Comparison of ENCODE assay signal across 8 mouse cellular contexts in the genomic region with DNA sequence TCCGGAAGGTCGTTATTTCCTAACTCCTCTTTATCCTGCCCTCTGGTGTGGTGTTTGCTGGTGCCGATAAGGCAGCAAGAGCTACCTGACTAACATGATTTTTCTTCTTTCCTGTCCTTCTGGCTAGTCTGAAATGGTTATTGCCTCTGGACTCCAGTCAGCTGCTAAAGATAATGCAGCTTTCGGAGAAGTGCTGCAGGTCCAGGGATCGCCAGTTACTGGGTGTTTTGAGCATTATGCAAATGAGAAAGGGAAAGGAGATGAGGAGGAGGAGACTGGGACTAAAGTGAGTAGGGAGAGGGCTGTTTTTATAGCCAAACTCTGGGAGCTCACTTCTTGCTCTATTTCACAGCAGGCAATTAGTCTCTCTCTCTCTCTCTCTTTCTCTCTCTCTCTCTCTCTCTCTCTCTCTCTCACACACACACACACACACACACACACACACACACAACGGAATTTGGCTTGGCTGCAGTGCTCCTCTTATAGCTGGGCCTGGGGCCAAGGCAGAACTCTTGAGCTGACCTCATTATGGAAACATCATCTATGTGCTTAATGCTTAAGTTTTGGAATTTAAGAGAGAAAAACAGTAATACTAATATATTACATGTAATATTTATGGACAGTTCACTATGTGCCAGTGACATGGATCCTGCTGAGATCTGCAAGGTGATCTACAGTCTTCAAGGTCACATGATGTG.
A peak's percentile ranks its signal among the peaks of the same experiment; 100 is the strongest.
DNase-seq lines count a peak whose midpoint lies in the region; ATAC-seq and TF ChIP-seq lines count a peak whose summit lies in the region.

No protein-coding gene starts in this region.

- H3K27me3 ChIP-seq in heart, embryonic 14.5 days (ENCODE audit: control insufficient read depth, insufficient read depth, low read length) = no peaks in the 10 kb centered on the region
- no peaks in the 10 kb centered on the region for H3K27me3 ChIP-seq in heart, adult 2 months (ENCODE audit: control insufficient read depth, insufficient read depth, low read length)
- H3K27me3 ChIP-seq in midbrain, embryonic 13.5 days = no peaks in the 10 kb centered on the region; the same call in 1 of the 2 replicates
- peaks cover 70% of the 10 kb centered on the region for H3K27me3 ChIP-seq in midbrain, embryonic 10.5 days (ENCODE audit: low read depth, poor library complexity, severe bottlenecking)
- no peaks in the 10 kb centered on the region for H3K27me3 ChIP-seq in liver, embryonic 11.5 days (replicated peaks; ENCODE audit: control insufficient read depth, insufficient read depth, low read length)
- no peaks in the 10 kb centered on the region for H3K27me3 ChIP-seq in neural tube, embryonic 15.5 days (replicated peaks)

- peak overlapping the region; percentile 12; a peak in 3 of 4 replicates for H3K4me3 ChIP-seq in heart, embryonic 14.5 days (ENCODE audit: control insufficient read depth in 1 of 2, insufficient read depth in 1 of 2, low read depth in 1 of 2, low read length in 2 of 2)
- no peak overlapping the region for H3K4me3 ChIP-seq in heart, adult 2 months
- no peak overlapping the region for H3K4me3 ChIP-seq in midbrain, embryonic 13.5 days (replicated peaks)
- no peak overlapping the region for H3K4me3 ChIP-seq in midbrain, embryonic 10.5 days
- H3K4me3 ChIP-seq in liver, embryonic 11.5 days (ENCODE audit: low read depth, low read length) = no peak overlapping the region
- no peak overlapping the region for H3K4me3 ChIP-seq in neural tube, embryonic 15.5 days (replicated peaks)

- 8% methylated on average over 6 of the region's 6 CpGs for WGBS in heart, embryonic 14.5 days
- 18% methylated on average over 6 of the region's 6 CpGs for WGBS in heart, adult 2 months
- WGBS in midbrain, embryonic 13.5 days = 36% methylated on average over 6 of the region's 6 CpGs
- WGBS in midbrain, embryonic 10.5 days = 49% methylated on average over 6 of the region's 6 CpGs
- WGBS in liver, embryonic 11.5 days = 22% methylated on average over 6 of the region's 6 CpGs
- WGBS in neural tube, embryonic 15.5 days = 18% methylated on average over 6 of the region's 6 CpGs

- no peaks in the 10 kb centered on the region for H3K9me3 ChIP-seq in heart, embryonic 14.5 days (ENCODE audit: control insufficient read depth, low read length)
- H3K9me3 ChIP-seq in midbrain, embryonic 13.5 days = no peaks in the 10 kb centered on the region
- no peaks in the 10 kb centered on the region for H3K9me3 ChIP-seq in midbrain, embryonic 10.5 days (replicated peaks)
- no peaks in the 10 kb centered on the region for H3K9me3 ChIP-seq in liver, embryonic 11.5 days (ENCODE audit: control insufficient read depth, low read length)
- no peaks in the 10 kb centered on the region for H3K9me3 ChIP-seq in neural tube, embryonic 15.5 days (replicated peaks)

- TF ChIP-seq EP300 in heart, adult 2 months (IDR thresholded peaks at IDR 0.05; ENCODE audit: insufficient read depth, low read depth, low read length) = no peak

- TF ChIP-seq POLR2A in heart, adult 2 months (IDR thresholded peaks at IDR 0.05; ENCODE audit: insufficient read depth, low read depth, low read length) = no peak

- no peak for DNase-seq in heart, adult 2 months
- no peak for DNase-seq in midbrain, embryonic 10.5 days (ENCODE audit: low spot score)
- no peak for DNase-seq in liver, embryonic 11.5 days (ENCODE audit: low spot score)
- no peak for DNase-seq in gastrocnemius, postnatal 25 days
- DNase-seq in urinary bladder, postnatal 10 days (ENCODE audit: low spot score) = no peak

- peaks cover 20 to 27% of the 10 kb centered on the region in 2 experiments for H3K4me1 ChIP-seq in heart, embryonic 14.5 days (ENCODE audit: control insufficient read depth in 2 of 2, insufficient read depth in 2 of 2, low read length in 2 of 2)
- H3K4me1 ChIP-seq in heart, adult 2 months (ENCODE audit: control insufficient read depth, insufficient read depth, low read length) = 0 out of 2 replicates have a peak, but pooled peaks cover 2% of the 10 kb centered on the region
- H3K4me1 ChIP-seq in midbrain, embryonic 13.5 days (replicated peaks) = peaks cover 16% of the 10 kb centered on the region; the same call in 1 of the 2 replicates
- peaks cover 34% of the 10 kb centered on the region for H3K4me1 ChIP-seq in midbrain, embryonic 10.5 days
- 0 out of 2 replicates have a peak, but pooled peaks cover 3% of the 10 kb centered on the region for H3K4me1 ChIP-seq in liver, embryonic 11.5 days (replicated peaks; ENCODE audit: control insufficient read depth, insufficient read depth, low read length)
- peaks cover 16% of the 10 kb centered on the region for H3K4me1 ChIP-seq in neural tube, embryonic 15.5 days

- peak; percentile 61; the same call in 1 of the 2 replicates for ATAC-seq in heart, embryonic 14.5 days (ENCODE audit: insufficient number of reproducible peaks, insufficient read depth, low FRiP score, low read depth)
- 0 out of 2 replicates have a peak, but pooled peaks have one; percentile 37 for ATAC-seq in midbrain, embryonic 13.5 days
- peak; percentile 42; the same call in 1 of the 2 replicates for ATAC-seq in liver, embryonic 11.5 days (replicated peaks; ENCODE audit: low FRiP score)
- peak; percentile 47; the same call in 1 of the 2 replicates for ATAC-seq in neural tube, embryonic 15.5 days (ENCODE audit: low FRiP score)

- intact Hi-C loops in heart, adult 2 months (cut with DNase I) = no loop called here

- H3K27ac ChIP-seq in heart, embryonic 14.5 days (replicated peaks in 1 of 2; ENCODE audit: control insufficient read depth in 1 of 2, insufficient read depth in 1 of 2, low read depth in 2 of 2, low read length in 2 of 2) = peak overlapping the region; percentile 69 to 82
- no peak overlapping the region for H3K27ac ChIP-seq in heart, adult 2 months
- H3K27ac ChIP-seq in midbrain, embryonic 13.5 days = no peak overlapping the region
- no peak overlapping the region for H3K27ac ChIP-seq in midbrain, embryonic 10.5 days (replicated peaks)
- no peak overlapping the region for H3K27ac ChIP-seq in liver, embryonic 11.5 days (ENCODE audit: low read depth, low read length)
- H3K27ac ChIP-seq in neural tube, embryonic 15.5 days (replicated peaks) = peak overlapping the region; percentile 10; the same call in 1 of the 2 replicates

- TF ChIP-seq CTCF in heart, adult 2 months (IDR thresholded peaks at IDR 0.05) = no peak

- H3K79me2 ChIP-seq in heart, adult 2 months (replicated peaks; ENCODE audit: control insufficient read depth, insufficient read depth, low read length) = no peaks in the 10 kb centered on the region

- peak overlapping the region; percentile 44; the same call in 1 of the 2 replicates for H3K9ac ChIP-seq in heart, embryonic 14.5 days (ENCODE audit: low read length)
- no peak overlapping the region for H3K9ac ChIP-seq in heart, adult 2 months (ENCODE audit: low read depth, low read length)
- H3K9ac ChIP-seq in midbrain, embryonic 13.5 days (replicated peaks) = no peak overlapping the region
- no peak overlapping the region for H3K9ac ChIP-seq in liver, embryonic 11.5 days (ENCODE audit: low read depth, low read length)
- H3K9ac ChIP-seq in neural tube, embryonic 15.5 days (replicated peaks) = no peak overlapping the region

- no peaks in the 10 kb centered on the region for H3K36me3 ChIP-seq in heart, embryonic 14.5 days (ENCODE audit: control insufficient read depth, insufficient read depth, low read length)
- H3K36me3 ChIP-seq in heart, adult 2 months (ENCODE audit: control insufficient read depth, insufficient read depth, low read length) = no peaks in the 10 kb centered on the region; the same call in 1 of the 2 replicates
- no peaks in the 10 kb centered on the region for H3K36me3 ChIP-seq in midbrain, embryonic 13.5 days
- H3K36me3 ChIP-seq in midbrain, embryonic 10.5 days = no peaks in the 10 kb centered on the region
- no peaks in the 10 kb centered on the region for H3K36me3 ChIP-seq in liver, embryonic 11.5 days (ENCODE audit: control insufficient read depth, insufficient read depth, low read length)
- no peaks in the 10 kb centered on the region for H3K36me3 ChIP-seq in neural tube, embryonic 15.5 days

- peak overlapping the region; percentile 60 for H3K4me2 ChIP-seq in heart, embryonic 14.5 days (ENCODE audit: low read length)
- H3K4me2 ChIP-seq in midbrain, embryonic 13.5 days (replicated peaks) = no peak overlapping the region
- peak overlapping the region; percentile 30 for H3K4me2 ChIP-seq in liver, embryonic 11.5 days
- peak overlapping the region; percentile 21 for H3K4me2 ChIP-seq in neural tube, embryonic 15.5 days

Comparison
In these comparisons a context has a peak if more than half of its experiments do, and no peak if none do; other contexts are left out.
1. H3K27ac ChIP-seq: peak in heart, embryonic 14.5 days (2 of 2) and neural tube, embryonic 15.5 days (single experiment); none in heart, adult 2 months (single experiment), midbrain, embryonic 13.5 days (single experiment), midbrain, embryonic 10.5 days (single experiment) and liver, embryonic 11.5 days (single experiment).
2. H3K4me3 ChIP-seq: peak in heart, embryonic 14.5 days (2 of 2); none in heart, adult 2 months (single experiment), midbrain, embryonic 13.5 days (single experiment), midbrain, embryonic 10.5 days (single experiment), liver, embryonic 11.5 days (single experiment) and neural tube, embryonic 15.5 days (single experiment).
3. Peak in every context shown above with its lines, with median percentiles within 50 percentile points of each other: ATAC-seq.